Mouse (Mus musculus) brain, embryonic 14.5 days (tissue): ENCODE measurements around the gene Rnf216.

ENCODE experiments used
- CTCF ChIP-seq: fragments of 200-500 bp; IDR thresholded peaks from 2 replicates; pipeline ENCODE4 v1.5.1; 2012; ENCODE audit warnings: inconsistent platforms, mild to moderate bottlenecking, moderate library complexity, borderline replicate concordance; ENCODE audit not compliant: insufficient read depth, insufficient read length; ENCODE audit errors: extremely low read depth
- POLR2A ChIP-seq: fragments of 200-500 bp; IDR thresholded peaks from 2 replicates; pipeline ENCODE4 v1.6.1; 2012; ENCODE audit warnings: mild to moderate bottlenecking, inconsistent platforms, borderline replicate concordance; ENCODE audit not compliant: poor library complexity, insufficient read depth, insufficient read length, severe bottlenecking; ENCODE audit errors: extremely low read depth

- no peak for TF ChIP-seq POLR2A
- no peak for TF ChIP-seq CTCF
Observed at GRCm38 (mm10) chr5:143050273-143050672, 62.5 kb downstream of the Rnf216 start.
